Mouse (Mus musculus): ENCODE data around the gene Fitm1. TPM values are rescaled to one million over a fixed set of nuclear protein-coding genes. Genes with fewer than 3 reads are reported as not detected.
A peak's percentile ranks its signal among the peaks of the same experiment; 100 is the strongest.

Fitm1 gene
- polyA plus RNA-seq, 1 experiment from 2014 or later = 5.9 TPM

DNA sequence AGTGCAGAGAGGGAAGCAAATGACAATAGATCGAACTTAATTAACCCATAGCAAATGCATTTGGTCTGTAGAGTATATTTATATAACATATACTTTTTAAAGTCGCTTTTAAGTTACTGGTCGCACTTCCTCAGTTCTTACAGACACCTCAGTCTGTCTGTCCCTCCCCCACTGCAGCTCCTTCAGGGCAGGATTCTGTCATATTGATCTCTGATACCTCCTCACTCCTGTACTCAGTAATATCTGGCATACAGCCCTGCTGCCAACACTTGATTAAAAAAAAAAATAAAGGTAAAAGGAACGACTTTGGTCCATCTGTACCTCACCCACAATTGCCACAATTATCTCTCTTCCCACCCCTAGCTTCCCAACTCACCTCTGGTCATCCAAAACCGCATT lies 8.9 kb downstream of the Fitm1 start:
- Histone ChIP-seq H3K9ac (replicated peaks; ENCODE audit: low read length) (no peak overlapping the region; the same call in 1 of the 2 replicates), H3K4me2 (ENCODE audit: low read depth, low read length) (peak overlapping the region; percentile 89), H3K27ac (replicated peaks; ENCODE audit: low read depth, low read length) (no peak overlapping the region), H3K36me3 (replicated peaks; ENCODE audit: control insufficient read depth, insufficient read depth, low read depth, low read length) (no peaks in the 10 kb centered on the region; the same call in 1 of the 2 replicates), H3K4me1 (ENCODE audit: control insufficient read depth, insufficient read depth, low read length) (no peaks in the 10 kb centered on the region; the same call in 1 of the 2 replicates), H3K9me3 (replicated peaks; ENCODE audit: control insufficient read depth, low read length) (no peaks in the 10 kb centered on the region), H3K4me3 (ENCODE audit: low read depth, low read length) (peak overlapping the region; percentile 43), H3K27me3 (ENCODE audit: control insufficient read depth, insufficient read depth, low read length) (no peaks in the 10 kb centered on the region)
- WGBS = 40% methylated on average over 5 of the region's 5 CpGs
- ATAC-seq (replicated peaks; ENCODE audit: insufficient number of reproducible peaks, low FRiP score, low TSS enrichment, low read depth) (no peak), DNase-seq (ENCODE audit: low spot score) (no peak)

DNA sequence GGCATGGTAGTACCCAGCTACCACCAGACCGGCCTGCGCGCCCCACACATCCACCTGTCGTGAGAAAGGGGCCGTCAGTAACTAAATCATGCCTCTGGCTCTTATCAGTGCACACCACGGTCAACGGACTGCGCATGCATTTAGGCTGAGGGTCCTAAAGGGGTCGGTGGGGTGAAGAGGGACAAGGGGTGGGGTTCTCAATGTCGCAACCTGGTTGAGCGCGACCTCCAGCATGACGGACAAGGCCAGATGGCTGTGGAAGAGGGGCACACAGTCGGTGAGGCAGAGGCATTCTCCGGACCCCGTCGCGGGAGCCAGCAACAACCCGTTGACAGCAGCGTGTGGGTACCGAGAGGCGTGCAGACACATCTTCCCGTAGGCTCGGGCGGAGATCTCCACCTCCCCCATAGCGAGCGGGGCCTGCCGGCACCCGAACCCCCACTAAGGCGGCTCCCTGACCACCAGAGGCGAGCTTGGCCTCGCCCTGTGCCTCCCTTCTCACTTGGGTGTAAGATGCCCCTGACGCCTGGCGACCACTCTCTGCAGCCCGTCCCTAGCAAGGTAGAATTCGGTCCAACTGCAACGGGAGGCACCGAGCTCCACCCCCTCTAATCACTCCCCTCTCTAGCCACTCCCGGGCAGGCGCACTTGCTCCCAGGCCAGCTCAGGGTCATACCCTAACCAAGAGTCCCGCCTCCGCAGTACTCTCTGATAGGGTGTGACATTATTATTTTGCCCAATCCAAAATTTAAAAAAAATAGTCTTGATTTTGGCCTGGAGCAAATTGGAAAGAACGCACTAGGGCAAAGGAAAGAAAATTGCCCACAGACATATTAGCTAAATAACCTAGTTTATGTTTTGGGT lies 9.5 kb downstream of the Fitm1 start, which contains the start of gene Emc9:
TSS of gene Emc9 (minus strand) at position 601 of the 864 bp plus-strand sequence.
- H3K4me1 ChIP-seq (ENCODE audit: control insufficient read depth, insufficient read depth, low read length) = no peaks in the 10 kb centered on the region; the same call in 1 of the 2 replicates
- WGBS = 2% methylated on average over 43 of the region's 43 CpGs
- peak within 1 kb of the TSS; percentile 89 for H3K4me2 ChIP-seq (ENCODE audit: low read depth, low read length)
- no peaks in the 10 kb centered on the region for H3K27me3 ChIP-seq (ENCODE audit: control insufficient read depth, insufficient read depth, low read length)
- peak; percentile 54 for DNase-seq (ENCODE audit: low spot score)
- H3K9me3 ChIP-seq (replicated peaks; ENCODE audit: control insufficient read depth, low read length) = no peaks in the 10 kb centered on the region
- peak; percentile 63; the same call in 1 of the 2 replicates for ATAC-seq (replicated peaks; ENCODE audit: insufficient number of reproducible peaks, low FRiP score, low TSS enrichment, low read depth)
- H3K36me3 ChIP-seq (replicated peaks; ENCODE audit: control insufficient read depth, insufficient read depth, low read depth, low read length) = no peaks in the 10 kb centered on the region; the same call in 1 of the 2 replicates
- H3K27ac ChIP-seq (replicated peaks; ENCODE audit: low read depth, low read length) = 0 out of 2 replicates have a peak within 1 kb of the TSS, but pooled peaks have one; percentile 8
- H3K9ac ChIP-seq (replicated peaks; ENCODE audit: low read length) = peak within 1 kb of the TSS; percentile 66
- H3K4me3 ChIP-seq (ENCODE audit: low read depth, low read length) = peak within 1 kb of the TSS; percentile 43

DNA sequence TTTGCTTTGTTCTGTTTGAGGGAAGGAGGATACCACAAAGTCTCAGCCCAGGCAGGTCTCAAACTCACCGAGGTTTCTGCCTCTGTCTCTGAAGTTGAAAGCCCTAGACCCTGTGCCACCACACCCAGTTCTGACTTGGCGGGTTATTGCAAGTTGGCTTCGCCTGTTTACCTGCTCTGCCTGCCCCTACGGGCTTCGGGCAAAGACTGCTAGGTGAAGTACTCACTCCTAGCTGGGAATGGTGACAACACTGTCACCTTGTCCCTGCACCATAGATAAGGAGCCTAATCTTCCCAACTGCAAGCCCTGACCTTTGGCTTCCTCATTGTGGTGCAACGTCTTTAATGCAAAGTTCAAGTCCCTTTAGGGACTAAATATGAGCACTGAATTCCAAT lies 10.1 kb downstream of the Fitm1 start:
- H3K9me3 ChIP-seq (replicated peaks; ENCODE audit: control insufficient read depth, low read length) = no peaks in the 10 kb centered on the region
- no peak overlapping the region for H3K27ac ChIP-seq (replicated peaks; ENCODE audit: low read depth, low read length)
- 62% methylated on average over 6 of the region's 6 CpGs for WGBS
- no peak overlapping the region for H3K4me2 ChIP-seq (ENCODE audit: low read depth, low read length)
- DNase-seq (ENCODE audit: low spot score) (no peak), ATAC-seq (replicated peaks; ENCODE audit: insufficient number of reproducible peaks, low FRiP score, low TSS enrichment, low read depth) (no peak)
- H3K4me3 ChIP-seq (ENCODE audit: low read depth, low read length) = no peak overlapping the region
- no peaks in the 10 kb centered on the region; the same call in 1 of the 2 replicates for H3K36me3 ChIP-seq (replicated peaks; ENCODE audit: control insufficient read depth, insufficient read depth, low read depth, low read length)
- H3K4me1 ChIP-seq (ENCODE audit: control insufficient read depth, insufficient read depth, low read length) = no peaks in the 10 kb centered on the region; the same call in 1 of the 2 replicates
- H3K27me3 ChIP-seq (ENCODE audit: control insufficient read depth, insufficient read depth, low read length) = no peaks in the 10 kb centered on the region
- H3K9ac ChIP-seq (replicated peaks; ENCODE audit: low read length) = no peak overlapping the region

DNA sequence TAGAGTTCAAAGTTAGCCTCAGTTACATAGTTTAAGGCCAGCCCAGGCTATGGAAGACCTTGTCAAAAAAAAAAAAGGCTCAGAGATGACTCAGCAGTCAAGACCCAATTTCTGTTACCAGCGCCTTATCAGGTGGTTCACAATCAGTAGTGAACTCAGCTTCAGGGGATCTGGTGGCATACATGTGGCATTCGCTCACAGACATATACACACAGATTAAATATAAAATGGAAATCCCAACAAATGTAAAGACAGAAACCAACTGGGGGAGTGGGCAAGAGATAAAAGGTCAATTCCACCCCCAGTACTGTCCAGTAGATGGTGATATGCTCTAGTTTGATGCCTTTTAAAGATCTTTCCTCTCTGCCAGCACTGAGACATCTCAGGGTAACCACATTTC lies 10.7 kb downstream of the Fitm1 start:
- DNase-seq (ENCODE audit: low spot score) = no peak

DNA sequence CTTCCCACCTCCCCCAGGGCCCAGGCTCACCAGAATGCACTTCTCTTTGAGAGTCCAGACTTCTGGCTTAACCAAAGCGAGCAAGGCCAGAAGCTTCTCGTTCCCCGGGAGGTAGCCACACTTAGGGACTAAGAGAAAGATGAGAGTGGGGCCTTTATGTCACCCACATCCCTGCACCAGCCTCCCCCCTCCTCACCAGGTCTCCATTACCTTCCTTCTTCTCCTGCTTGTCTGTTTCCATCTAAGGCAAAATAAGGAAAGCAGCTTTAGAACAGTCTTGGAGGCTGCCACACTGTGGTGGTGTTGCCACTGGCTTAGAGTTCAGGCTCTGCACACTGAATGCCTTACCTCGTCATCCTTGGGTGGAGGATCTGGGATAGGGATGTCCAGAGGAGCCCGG lies 13.9 kb downstream of the Fitm1 start:
- Histone ChIP-seq H3K4me3 (ENCODE audit: low read depth, low read length) (no peak overlapping the region), H3K27ac (replicated peaks; ENCODE audit: low read depth, low read length) (no peak overlapping the region), H3K9me3 (replicated peaks; ENCODE audit: control insufficient read depth, low read length) (no peaks in the 10 kb centered on the region), H3K9ac (replicated peaks; ENCODE audit: low read length) (no peak overlapping the region), H3K36me3 (replicated peaks; ENCODE audit: control insufficient read depth, insufficient read depth, low read depth, low read length) (no peaks in the 10 kb centered on the region; the same call in 1 of the 2 replicates), H3K4me2 (ENCODE audit: low read depth, low read length) (no peak overlapping the region), H3K4me1 (ENCODE audit: control insufficient read depth, insufficient read depth, low read length) (peaks cover 2% of the 10 kb centered on the region; the same call in 1 of the 2 replicates), H3K27me3 (ENCODE audit: control insufficient read depth, insufficient read depth, low read length) (no peaks in the 10 kb centered on the region)
- DNase-seq (ENCODE audit: low spot score) (no peak), ATAC-seq (replicated peaks; ENCODE audit: insufficient number of reproducible peaks, low FRiP score, low TSS enrichment, low read depth) (no peak)
- 91% methylated on average over 5 of the region's 5 CpGs for WGBS

More for the DNA sequence above, 10.7 kb downstream of the Fitm1 start:
- no peak overlapping the region for H3K27ac ChIP-seq (replicated peaks; ENCODE audit: low read depth, low read length)
- ATAC-seq (replicated peaks; ENCODE audit: insufficient number of reproducible peaks, low FRiP score, low TSS enrichment, low read depth) = no peak
- H3K9ac ChIP-seq (replicated peaks; ENCODE audit: low read length) = no peak overlapping the region
- no peak overlapping the region for H3K4me3 ChIP-seq (ENCODE audit: low read depth, low read length)
- 89% methylated on average over 2 of the region's 2 CpGs for WGBS
- H3K27me3 ChIP-seq (ENCODE audit: control insufficient read depth, insufficient read depth, low read length) = no peaks in the 10 kb centered on the region
- H3K4me1 ChIP-seq (ENCODE audit: control insufficient read depth, insufficient read depth, low read length) = no peaks in the 10 kb centered on the region; the same call in 1 of the 2 replicates
- H3K36me3 ChIP-seq (replicated peaks; ENCODE audit: control insufficient read depth, insufficient read depth, low read depth, low read length) = no peaks in the 10 kb centered on the region; the same call in 1 of the 2 replicates
- H3K9me3 ChIP-seq (replicated peaks; ENCODE audit: control insufficient read depth, low read length) = no peaks in the 10 kb centered on the region
- H3K4me2 ChIP-seq (ENCODE audit: low read depth, low read length) = no peak overlapping the region

DNA sequence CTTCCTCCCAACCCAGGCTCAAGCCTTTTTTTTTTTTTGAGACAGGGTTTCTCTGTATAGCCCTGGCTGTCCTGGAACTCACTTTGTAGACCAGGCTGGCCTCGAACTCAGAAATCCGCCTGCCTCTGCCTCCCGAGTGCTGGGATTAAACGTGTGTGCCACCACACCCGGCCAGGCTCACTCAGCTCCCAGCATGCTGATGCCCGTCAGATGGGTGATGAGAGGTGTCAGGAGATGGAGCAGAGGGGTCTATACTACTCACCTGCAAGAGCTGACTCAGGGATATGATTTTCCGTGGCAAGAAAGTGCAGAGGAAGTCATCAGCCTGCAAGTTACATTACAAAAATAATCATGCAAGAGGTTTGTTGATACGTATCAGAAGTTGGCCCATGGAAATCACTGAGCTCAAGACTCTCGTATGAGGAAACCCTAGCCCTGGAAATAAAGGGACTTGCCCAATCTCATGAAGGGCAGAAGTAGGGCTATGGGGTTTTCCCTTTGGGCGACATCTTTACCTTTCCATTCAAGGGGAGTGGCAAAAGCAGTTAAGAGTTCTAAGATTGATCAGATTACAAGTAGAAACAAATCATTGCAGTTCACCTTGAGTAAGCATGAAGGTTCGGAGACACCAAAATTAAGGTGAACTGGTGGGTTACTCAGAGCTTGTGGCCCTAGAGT lies 14.5 kb downstream of the Fitm1 start:
- peak overlapping the region; percentile 91 for H3K4me2 ChIP-seq (ENCODE audit: low read depth, low read length)
- H3K27me3 ChIP-seq (ENCODE audit: control insufficient read depth, insufficient read depth, low read length) = no peaks in the 10 kb centered on the region
- ATAC-seq (replicated peaks; ENCODE audit: insufficient number of reproducible peaks, low FRiP score, low TSS enrichment, low read depth) = no peak
- 0 out of 2 replicates have a peak, but pooled peaks cover 2% of the 10 kb centered on the region for H3K4me1 ChIP-seq (ENCODE audit: control insufficient read depth, insufficient read depth, low read length)
- peak overlapping the region; percentile 53 for H3K9ac ChIP-seq (replicated peaks; ENCODE audit: low read length)
- H3K27ac ChIP-seq (replicated peaks; ENCODE audit: low read depth, low read length) = no peak overlapping the region
- H3K36me3 ChIP-seq (replicated peaks; ENCODE audit: control insufficient read depth, insufficient read depth, low read depth, low read length) = no peaks in the 10 kb centered on the region; the same call in 1 of the 2 replicates
- H3K4me3 ChIP-seq (ENCODE audit: low read depth, low read length) = peak overlapping the region; percentile 91
- 87% methylated on average over 11 of the region's 11 CpGs for WGBS
- H3K9me3 ChIP-seq (replicated peaks; ENCODE audit: control insufficient read depth, low read length) = no peaks in the 10 kb centered on the region
- DNase-seq (ENCODE audit: low spot score) = no peak

DNA sequence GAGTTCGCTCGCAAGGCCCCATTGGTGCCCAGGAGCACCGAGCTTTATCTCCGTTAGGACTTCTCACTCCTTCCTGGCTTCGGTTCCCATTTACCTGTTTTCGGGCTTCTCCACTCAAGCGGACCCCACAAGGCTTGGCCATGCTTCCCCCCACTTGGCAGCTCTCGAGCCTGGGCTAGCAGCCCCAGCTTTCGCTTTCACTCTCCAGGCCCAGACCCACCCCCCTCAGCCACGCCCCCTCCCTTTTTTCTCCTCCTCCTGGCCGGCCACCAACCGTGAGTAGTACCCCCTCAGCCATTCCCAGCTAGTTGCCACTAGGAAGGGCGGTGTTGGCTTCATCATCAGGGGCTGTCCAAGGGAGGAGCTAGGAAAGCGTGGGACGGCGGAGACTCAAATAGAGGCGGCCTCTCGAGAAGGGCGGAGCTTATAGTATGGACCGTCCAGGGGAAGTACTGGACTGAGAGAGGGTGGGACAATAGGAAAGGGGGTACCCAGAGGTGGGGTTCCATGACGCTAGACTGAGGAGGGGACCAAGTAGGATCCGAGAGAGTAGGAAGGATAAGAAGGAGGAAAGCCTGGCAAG lies 15.4 kb downstream of the Fitm1 start, which contains the start of gene Psme2:
TSS of gene Psme2 (minus strand) at position 366 of the 583 bp plus-strand sequence.
- H3K4me2 ChIP-seq (ENCODE audit: low read depth, low read length) = peak within 1 kb of the TSS; percentile 91
- no peaks in the 10 kb centered on the region for H3K27me3 ChIP-seq (ENCODE audit: control insufficient read depth, insufficient read depth, low read length)
- 0 out of 2 replicates have a peak, but pooled peaks cover 2% of the 10 kb centered on the region for H3K4me1 ChIP-seq (ENCODE audit: control insufficient read depth, insufficient read depth, low read length)
- 2% methylated on average over 22 of the region's 22 CpGs for WGBS
- H3K9me3 ChIP-seq (replicated peaks; ENCODE audit: control insufficient read depth, low read length) = no peaks in the 10 kb centered on the region
- peak within 1 kb of the TSS; percentile 91 for H3K4me3 ChIP-seq (ENCODE audit: low read depth, low read length)
- H3K27ac ChIP-seq (replicated peaks; ENCODE audit: low read depth, low read length) = peak within 1 kb of the TSS; percentile 89
- peak; percentile 96 for DNase-seq (ENCODE audit: low spot score)
- ATAC-seq (replicated peaks; ENCODE audit: insufficient number of reproducible peaks, low FRiP score, low TSS enrichment, low read depth) = peak; percentile 94
- peaks cover 4% of the 10 kb centered on the region; the same call in 1 of the 2 replicates for H3K36me3 ChIP-seq (replicated peaks; ENCODE audit: control insufficient read depth, insufficient read depth, low read depth, low read length)
- peak within 1 kb of the TSS; percentile 86 for H3K9ac ChIP-seq (replicated peaks; ENCODE audit: low read length)
